Mouse (Mus musculus) kidney, adult 9 months (tissue): ENCODE measurements around the gene Ndufv3.

Source experiments
- DNase-seq: peaks from one replicate; pipeline ENCODE4 v3.0.0; 2022

Ndufv3 gene

GRCm38 (mm10) chr17:31519946-31520838, at the start of gene Ndufv3, which contains the start of gene Wdr4:
Gene Ndufv3 (plus strand): TSS chr17:31520115.
Gene Wdr4 (minus strand): TSS chr17:31519980.
- peak; percentile 100 for DNase-seq

- no peak for DNase-seq
Observed at GRCm38 (mm10) chr17:31470766-31471418, 49.0 kb upstream of the Ndufv3 start.

DNA sequence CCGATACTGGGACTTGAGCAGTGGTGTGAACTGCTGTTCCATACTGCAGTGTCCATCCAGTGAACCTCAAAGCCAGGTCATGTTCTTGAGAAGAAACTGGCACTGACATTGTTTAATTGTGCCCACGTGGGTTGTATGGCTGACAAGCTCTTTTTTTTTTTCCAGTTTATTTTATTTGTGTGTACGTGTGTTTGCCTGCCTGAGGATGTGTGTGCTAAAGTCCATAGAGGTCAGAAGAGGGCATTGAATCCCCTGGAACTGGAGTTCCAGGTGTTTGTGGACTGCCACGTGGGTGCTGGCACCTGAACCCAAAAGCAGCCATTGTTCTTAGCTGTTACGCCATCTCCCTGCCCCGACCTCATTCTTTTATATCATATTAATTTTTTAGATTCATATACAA, 45.5 kb upstream of the Ndufv3 start:
- DNase-seq = peak; percentile 28

DNA sequence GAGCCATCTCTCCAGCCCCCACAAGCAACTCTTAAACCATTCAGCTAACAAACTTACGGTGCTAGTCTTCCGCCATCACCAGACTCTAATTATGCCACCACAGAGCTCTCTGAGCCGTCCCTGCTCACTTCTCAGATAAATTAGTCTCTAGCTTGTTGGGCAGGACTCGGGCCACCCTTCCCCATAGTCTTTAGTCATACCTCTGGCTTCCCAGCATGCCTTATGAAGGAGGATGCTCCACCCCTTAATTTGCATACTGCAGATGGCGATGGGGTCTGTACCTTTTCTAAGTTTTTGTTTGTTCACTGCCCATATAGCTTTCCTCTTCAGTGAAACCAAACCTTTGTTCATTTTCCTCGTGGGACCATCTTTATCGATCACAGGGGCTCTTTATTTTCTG, 41.3 kb upstream of the Ndufv3 start:
- no peak for DNase-seq

DNA sequence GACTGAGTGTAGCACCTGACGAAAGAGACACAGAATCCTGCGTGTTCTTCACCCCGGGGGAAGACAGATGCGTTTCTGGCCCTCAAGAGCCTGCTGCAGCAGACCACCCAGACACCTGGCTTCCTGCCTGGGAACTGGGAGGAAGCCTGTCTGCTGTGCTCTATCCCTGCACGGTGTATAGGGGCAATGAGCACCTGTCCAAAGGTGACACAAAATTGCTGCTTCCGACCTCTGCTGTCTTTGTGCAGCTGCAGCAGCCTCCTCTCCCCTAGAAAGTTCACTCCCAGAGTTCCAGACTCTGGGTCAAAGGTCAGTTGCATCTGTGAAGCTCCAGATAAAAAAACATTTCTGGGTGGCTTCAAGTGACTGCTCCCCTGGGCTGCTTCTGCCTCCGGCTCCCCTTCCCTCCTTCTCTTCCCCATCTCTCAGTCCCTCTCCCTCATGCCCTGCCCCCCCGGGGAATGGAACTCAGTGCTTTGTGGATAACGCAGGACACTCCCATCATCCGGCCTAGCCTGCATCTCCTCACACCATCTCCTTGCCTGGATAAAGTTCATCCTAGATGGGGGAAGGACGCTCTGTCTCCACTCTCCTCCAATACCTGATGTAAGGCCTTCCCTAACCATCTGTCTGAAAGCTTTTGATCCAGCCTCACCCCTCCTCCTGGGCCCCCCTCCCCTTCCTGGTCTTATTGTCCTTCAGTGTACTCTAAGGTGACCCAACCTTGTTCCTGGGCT, 40.6 kb upstream of the Ndufv3 start:
- peak; percentile 32 for DNase-seq

DNA sequence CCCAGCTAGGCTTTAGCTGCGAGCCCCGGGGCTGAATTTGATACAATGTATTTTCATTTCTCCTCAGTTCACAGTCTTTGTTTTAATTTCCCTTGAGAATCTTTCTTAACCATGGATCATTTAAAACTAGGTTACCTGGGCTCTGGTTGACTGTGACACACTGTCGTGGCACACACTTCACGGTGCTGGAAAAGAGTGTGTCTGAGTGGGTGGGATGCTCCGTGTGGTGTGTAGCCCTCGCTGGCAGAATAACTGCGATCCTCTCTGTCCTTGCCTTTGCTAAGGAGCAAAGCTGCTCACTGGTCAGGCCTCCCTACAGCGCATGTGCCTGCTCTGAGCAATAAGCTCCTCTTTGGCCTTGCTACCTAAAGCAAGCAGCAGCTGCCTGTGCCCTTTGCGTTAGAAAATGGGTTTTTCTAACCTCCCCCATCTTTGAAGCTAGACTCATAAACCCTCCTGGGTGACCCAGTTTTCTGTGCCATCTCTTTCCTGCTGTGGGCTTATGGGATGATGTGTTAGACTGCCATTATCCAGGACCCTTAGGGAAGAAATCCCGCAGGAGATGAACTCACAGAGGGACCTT, 33.2 kb upstream of the Ndufv3 start:
- DNase-seq = no peak

GRCm38 (mm10) chr17:31487433-31488060, 32.4 kb upstream of the Ndufv3 start:
- peak; percentile 50 for DNase-seq

GRCm38 (mm10) chr17:31491355-31491754, 28.6 kb upstream of the Ndufv3 start:
- DNase-seq = no peak

- peak; percentile 79 for DNase-seq
Observed at GRCm38 (mm10) chr17:31492416-31492815, 27.5 kb upstream of the Ndufv3 start.

DNA sequence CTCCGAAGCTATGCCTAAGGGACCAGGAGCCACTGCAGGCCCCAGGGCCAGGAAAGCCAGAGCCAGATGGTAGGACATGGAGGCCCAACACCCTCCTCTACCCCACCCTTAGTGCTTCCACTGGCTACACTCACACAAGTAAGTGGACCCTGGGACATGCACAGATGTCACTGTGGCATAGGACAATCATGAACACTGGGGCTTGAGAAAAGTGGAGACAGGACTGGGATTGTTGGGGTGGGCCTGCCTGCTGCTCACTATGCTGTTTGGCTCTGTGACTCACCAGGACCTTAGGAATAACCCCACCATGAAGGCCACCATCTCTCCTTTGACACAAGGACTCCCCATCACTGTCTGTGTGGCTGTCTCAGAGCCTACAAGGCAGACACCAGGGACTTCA, 24.9 kb upstream of the Ndufv3 start:
- DNase-seq = no peak

DNA sequence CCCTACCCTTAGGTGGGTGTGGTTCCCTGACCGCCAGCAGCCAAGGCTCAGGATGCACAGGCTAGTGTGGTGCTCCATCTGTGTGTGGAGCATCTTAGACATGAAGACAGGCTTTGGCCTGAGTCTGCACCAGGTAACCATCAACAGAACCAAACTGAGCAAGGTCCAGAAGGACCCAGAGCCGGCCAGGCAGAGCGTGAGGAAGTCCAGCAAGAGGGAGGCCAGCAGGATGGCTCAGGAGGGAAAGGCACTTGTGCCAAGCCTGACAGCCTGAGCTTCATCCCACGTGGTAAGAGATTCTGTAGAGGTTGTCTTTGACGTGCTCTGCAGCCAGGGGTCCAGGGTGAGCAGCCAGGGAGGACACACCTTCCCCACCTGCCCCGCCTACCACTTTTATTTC, 22.2 kb upstream of the Ndufv3 start:
- DNase-seq = no peak

DNA sequence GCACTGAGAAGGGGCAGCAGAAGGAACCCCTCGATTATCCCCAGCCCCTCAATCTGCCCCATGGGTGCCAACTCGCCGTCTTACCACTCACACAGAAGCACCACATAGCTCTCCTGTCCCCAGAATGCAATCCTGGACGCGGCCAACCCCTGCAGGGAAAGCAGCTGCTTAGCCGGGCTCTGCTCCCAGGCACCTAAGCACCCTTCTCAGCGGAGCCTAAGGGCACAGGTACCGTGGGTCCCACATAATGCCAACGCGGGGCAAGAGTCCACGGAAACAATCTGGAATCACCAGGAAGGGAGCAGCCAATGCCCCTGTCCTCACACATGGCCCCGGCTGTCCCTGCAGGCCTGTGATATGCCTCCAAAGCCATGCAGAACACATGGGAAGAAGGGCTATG, 20.2 kb upstream of the Ndufv3 start:
- DNase-seq = no peak

DNA sequence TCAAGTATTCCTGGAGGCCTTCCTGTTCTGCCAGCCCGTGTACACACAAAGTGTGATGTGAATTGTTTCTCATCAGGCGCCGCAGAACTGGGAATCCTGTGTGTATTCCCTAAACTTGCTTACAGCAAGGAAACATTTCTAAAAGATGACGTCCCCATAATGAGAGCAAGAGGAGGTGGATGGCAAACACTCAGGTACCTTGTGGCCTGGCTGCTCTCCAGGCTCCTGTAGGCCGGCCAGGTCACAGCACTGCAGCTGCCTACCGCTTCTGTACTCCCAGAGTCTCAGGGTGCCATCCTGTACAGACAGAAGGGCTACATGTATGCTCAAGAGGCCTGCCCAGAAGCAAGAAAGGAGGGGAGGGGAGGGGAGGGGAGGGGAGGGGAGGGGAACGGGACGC, 19.5 kb upstream of the Ndufv3 start:
- no peak for DNase-seq

DNA sequence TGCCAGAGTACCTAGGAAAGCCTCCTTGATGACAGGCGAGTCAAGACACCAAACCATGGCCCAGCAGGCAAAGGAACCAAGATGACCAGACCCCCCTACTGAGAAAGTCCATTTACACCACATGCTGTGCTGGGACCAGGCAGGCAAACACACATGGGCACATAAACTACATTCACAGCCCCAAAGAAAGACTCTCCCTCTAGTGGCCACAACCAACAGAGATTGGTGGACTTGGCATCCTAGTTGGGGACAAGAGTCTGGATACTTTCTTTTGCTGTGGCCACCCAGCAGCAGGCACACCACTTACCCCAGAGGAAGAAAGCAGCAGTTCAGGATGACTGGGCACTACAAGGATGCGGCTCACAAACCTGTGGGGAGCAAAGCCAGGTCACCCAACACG, 19.0 kb upstream of the Ndufv3 start:
- DNase-seq = no peak

- peak; percentile 60 for DNase-seq
Observed at GRCm38 (mm10) chr17:31502261-31502927, 17.5 kb upstream of the Ndufv3 start.

- DNase-seq = no peak
Observed at GRCm38 (mm10) chr17:31503337-31503736, 16.6 kb upstream of the Ndufv3 start.

DNA sequence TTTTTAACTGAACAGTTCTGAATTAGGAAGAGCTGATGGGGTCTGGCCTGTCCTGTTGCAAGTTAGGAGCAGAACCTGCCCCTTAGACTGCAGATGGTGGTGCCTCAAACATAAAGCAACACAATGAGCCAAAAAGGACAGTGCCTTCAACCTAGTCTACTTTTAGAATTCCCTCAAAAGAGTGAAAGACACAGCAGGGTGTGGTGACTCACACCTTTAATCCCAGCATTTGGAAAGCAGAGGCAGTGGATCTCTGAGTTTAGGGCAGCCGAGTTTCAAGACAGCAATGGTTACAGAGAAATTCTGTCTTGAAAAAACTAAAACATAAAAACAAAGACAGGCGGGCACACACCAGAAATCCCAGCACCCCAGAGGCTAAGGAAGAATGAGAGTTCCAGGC, 16.0 kb upstream of the Ndufv3 start:
- DNase-seq = no peak

DNA sequence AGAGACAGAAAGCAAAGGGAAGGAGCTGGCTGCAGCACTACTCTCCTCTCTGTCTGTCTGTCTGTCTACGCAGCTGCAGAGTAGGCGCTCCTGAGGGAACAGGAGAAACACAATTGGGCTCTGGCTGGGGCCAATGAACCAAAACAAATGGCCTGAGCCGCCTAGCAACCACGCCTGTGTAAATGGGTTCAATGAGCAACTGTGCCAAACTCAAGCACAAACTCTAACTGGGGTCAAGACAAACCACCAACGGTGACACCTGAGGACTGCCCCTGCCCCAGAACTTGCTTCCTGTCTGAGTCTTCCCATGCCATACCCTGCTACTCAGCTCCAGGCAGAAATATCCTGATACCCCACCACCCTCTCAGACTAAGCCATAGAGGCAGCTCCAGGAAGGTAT, 14.9 kb upstream of the Ndufv3 start:
- peak; percentile 95 for DNase-seq

GRCm38 (mm10) chr17:31506282-31506681, 13.6 kb upstream of the Ndufv3 start:
- peak; percentile 86 for DNase-seq

DNA sequence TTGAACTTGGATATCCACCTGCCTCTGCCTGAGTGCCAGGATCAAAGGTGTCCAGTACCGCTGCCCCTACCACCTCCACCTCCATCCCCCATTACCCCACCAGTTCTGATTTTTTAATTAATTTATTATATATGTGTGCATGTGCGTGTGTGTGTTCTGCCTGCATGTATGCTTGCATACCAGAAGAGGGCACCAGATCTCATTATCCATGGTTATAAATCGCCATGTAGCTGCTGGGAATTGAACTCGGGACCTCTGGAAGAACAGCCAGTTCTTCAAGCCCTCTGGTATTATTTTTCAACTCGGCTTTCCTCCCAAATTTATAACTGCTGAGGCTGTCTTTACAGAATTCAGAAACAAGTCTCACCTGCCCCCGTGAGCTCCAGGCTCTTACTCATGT, 9.0 kb upstream of the Ndufv3 start:
- no peak for DNase-seq

DNA sequence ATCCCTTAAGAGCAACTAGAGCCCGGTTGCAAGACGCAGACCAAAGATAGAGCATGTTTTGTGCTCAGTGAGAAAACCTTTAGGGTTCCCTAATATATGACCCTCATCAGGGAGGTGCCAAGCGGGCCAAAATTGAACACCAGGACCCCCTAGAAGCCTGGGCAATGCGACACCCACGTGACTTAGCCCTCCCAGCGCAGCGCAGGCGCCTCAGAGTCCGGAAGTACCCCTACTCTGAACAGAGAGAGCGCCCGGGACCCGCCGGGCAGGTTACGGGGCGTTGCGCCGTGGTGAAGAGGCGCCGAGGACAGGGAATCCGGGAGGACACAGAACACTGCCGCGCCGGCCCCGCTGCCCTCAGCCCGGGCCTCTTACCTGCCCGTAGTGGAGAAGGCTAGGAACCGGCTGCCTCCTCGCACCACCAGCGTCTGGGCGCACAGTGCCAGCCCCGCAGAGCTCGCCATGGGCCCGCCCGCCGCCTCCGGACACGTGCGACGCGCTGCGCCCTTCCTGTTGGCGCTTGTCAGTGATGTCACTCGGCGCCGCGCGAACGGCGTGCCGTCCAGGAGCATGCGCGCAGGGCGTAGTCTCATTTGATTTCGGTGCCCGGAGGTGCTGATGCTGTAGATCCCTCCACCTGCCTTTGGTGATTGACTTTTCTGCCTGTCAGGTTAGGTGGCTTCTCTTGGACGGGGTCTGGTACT, 8.0 kb upstream of the Ndufv3 start:
- peak; percentile 83 for DNase-seq
